Comparison of ENCODE assay signal across 10 mouse cellular contexts in genomic region chr11:57983480-57984342, GRCm38 (mm10). TPM values are rescaled to one million over a fixed set of nuclear protein-coding genes. Genes with fewer than 3 reads are reported as not detected.
DNase-seq lines count a peak whose midpoint lies in the region; ATAC-seq and TF ChIP-seq lines count a peak whose summit lies in the region.
"Had no signal": no experiment of that assay in that cellular context is flagged by ENCODE, and none has a peak within 500 bp of the region (broad histone marks: within the 10 kb centered on the region; RNA-seq: fewer than 3 reads in every experiment).

No protein-coding gene starts in this region.

- no peak; the same call in 1 of the 2 replicates for TF ChIP-seq RAD21 in MEL (IDR thresholded peaks at IDR 0.05; ENCODE audit: low read depth, low read length)

- peaks cover 0 to 9% of the 10 kb centered on the region in 2 experiments; a peak in 2 of 4 replicates for H3K36me3 ChIP-seq in MEL (ENCODE audit: control insufficient read depth in 1 of 2, insufficient read depth in 2 of 2, low read length in 2 of 2)
- no peaks in the 10 kb centered on the region for H3K36me3 ChIP-seq in embryonic facial prominence, embryonic 13.5 days
- no peaks in the 10 kb centered on the region for H3K36me3 ChIP-seq in kidney, embryonic 14.5 days (ENCODE audit: control insufficient read depth, insufficient read depth, low read length)
- H3K36me3 ChIP-seq in lung, embryonic 16.5 days (ENCODE audit: control insufficient read depth, insufficient read depth, low read length), result no peaks in the 10 kb centered on the region
- H3K36me3 ChIP-seq in forebrain, embryonic 10.5 days (replicated peaks), result no peaks in the 10 kb centered on the region
- H3K36me3 ChIP-seq in forebrain, embryonic 16.5 days (ENCODE audit: control insufficient read depth, insufficient read depth), result no peaks in the 10 kb centered on the region
- H3K36me3 ChIP-seq: neural tube, embryonic 12.5 days had no signal

- peak in 1 of 2 experiments; percentile 67; a peak in 3 of 4 replicates for TF ChIP-seq EP300 in MEL (IDR thresholded peaks at IDR 0.05; ENCODE audit: low read depth in 1 of 2, low read length in 2 of 2)

- WGBS in embryonic facial prominence, embryonic 13.5 days, result 50% methylated on average over 16 of the region's 16 CpGs
- WGBS in kidney, embryonic 14.5 days, result 28% methylated on average over 16 of the region's 16 CpGs
- 17% methylated on average over 16 of the region's 16 CpGs for WGBS in lung, embryonic 16.5 days
- 60% methylated on average over 16 of the region's 16 CpGs for WGBS in forebrain, embryonic 10.5 days
- 46% methylated on average over 16 of the region's 16 CpGs for WGBS in forebrain, embryonic 16.5 days

- peak overlapping the region; percentile 100 for H3K27ac ChIP-seq in MEL (ENCODE audit: control insufficient read depth, low read depth, low read length)
- peak overlapping the region; percentile 23; the same call in 1 of the 2 replicates for H3K27ac ChIP-seq in embryonic facial prominence, embryonic 13.5 days
- peak overlapping the region; percentile 59; the same call in 1 of the 2 replicates for H3K27ac ChIP-seq in kidney, embryonic 14.5 days (ENCODE audit: low read depth, low read length)
- H3K27ac ChIP-seq in lung, embryonic 16.5 days (ENCODE audit: low read length), result peak overlapping the region; percentile 69
- H3K27ac ChIP-seq in forebrain, embryonic 10.5 days, result no peak overlapping the region
- H3K27ac ChIP-seq in forebrain, embryonic 16.5 days (ENCODE audit: low read length), result no peak overlapping the region
- no peak overlapping the region for H3K27ac ChIP-seq in layer of hippocampus, adult 2 months
- H3K27ac ChIP-seq: neural tube, embryonic 12.5 days had no signal

- ATAC-seq in embryonic facial prominence, embryonic 13.5 days (ENCODE audit: insufficient number of reproducible peaks, insufficient read depth, low FRiP score, low TSS enrichment, low read depth), result no peak
- ATAC-seq in kidney, embryonic 14.5 days (ENCODE audit: low FRiP score, low TSS enrichment), result peak; percentile 71
- peak; percentile 84 for ATAC-seq in lung, embryonic 16.5 days (ENCODE audit: low read depth)
- ATAC-seq in forebrain, embryonic 16.5 days, result no peak

- no peak for TF ChIP-seq CTCF in MEL (IDR thresholded peaks at IDR 0.05 in 2 of 3, conservative IDR thresholded peaks at IDR 0.05 in 1 of 3; ENCODE audit: control insufficient read depth in 1 of 3, insufficient read depth in 1 of 3, low read depth in 2 of 3, low read length in 3 of 3, poor library complexity in 1 of 3, severe bottlenecking in 1 of 3)
- TF ChIP-seq CTCF in layer of hippocampus, adult 2 months (conservative IDR thresholded peaks at IDR 0.05), result no peak

- peaks cover 2 to 6% of the 10 kb centered on the region in 2 experiments; a peak in 3 of 4 replicates for H3K27me3 ChIP-seq in MEL (ENCODE audit: control insufficient read depth in 1 of 2, insufficient read depth in 2 of 2, low read length in 2 of 2)
- no peaks in the 10 kb centered on the region for H3K27me3 ChIP-seq in embryonic facial prominence, embryonic 13.5 days
- H3K27me3 ChIP-seq in kidney, embryonic 14.5 days (ENCODE audit: control insufficient read depth, insufficient read depth, low read length), result no peaks in the 10 kb centered on the region
- H3K27me3 ChIP-seq in lung, embryonic 16.5 days (ENCODE audit: control insufficient read depth, insufficient read depth, low read depth, low read length), result no peaks in the 10 kb centered on the region
- no peaks in the 10 kb centered on the region for H3K27me3 ChIP-seq in forebrain, embryonic 10.5 days (ENCODE audit: poor library complexity, severe bottlenecking)
- no peaks in the 10 kb centered on the region for H3K27me3 ChIP-seq in forebrain, embryonic 16.5 days (replicated peaks; ENCODE audit: control insufficient read depth, insufficient read depth, low read length)
- H3K27me3 ChIP-seq: neural tube, embryonic 12.5 days had no signal

- H3K9me3 ChIP-seq in MEL (replicated peaks; ENCODE audit: insufficient read depth, low read length), result no peaks in the 10 kb centered on the region
- H3K9me3 ChIP-seq in embryonic facial prominence, embryonic 13.5 days, result no peaks in the 10 kb centered on the region
- no peaks in the 10 kb centered on the region; the same call in 1 of the 2 replicates for H3K9me3 ChIP-seq in kidney, embryonic 14.5 days (ENCODE audit: control insufficient read depth, low read length)
- no peaks in the 10 kb centered on the region for H3K9me3 ChIP-seq in lung, embryonic 16.5 days (ENCODE audit: control insufficient read depth, low read length)
- H3K9me3 ChIP-seq in forebrain, embryonic 10.5 days, result no peaks in the 10 kb centered on the region
- no peaks in the 10 kb centered on the region for H3K9me3 ChIP-seq in forebrain, embryonic 16.5 days (ENCODE audit: control insufficient read depth, low read length)
- H3K9me3 ChIP-seq: neural tube, embryonic 12.5 days had no signal

- peaks cover 8 to 11% of the 10 kb centered on the region in 2 experiments for H3K4me1 ChIP-seq in MEL (ENCODE audit: control insufficient read depth in 1 of 2, insufficient read depth in 2 of 2, low read length in 2 of 2)
- H3K4me1 ChIP-seq in embryonic facial prominence, embryonic 13.5 days, result peaks cover 8% of the 10 kb centered on the region; the same call in 1 of the 2 replicates
- peaks cover 6% of the 10 kb centered on the region; the same call in 1 of the 2 replicates for H3K4me1 ChIP-seq in kidney, embryonic 14.5 days (ENCODE audit: control insufficient read depth, insufficient read depth, low read length)
- H3K4me1 ChIP-seq in lung, embryonic 16.5 days (replicated peaks; ENCODE audit: control insufficient read depth, insufficient read depth, low read length), result peaks cover 15% of the 10 kb centered on the region
- peaks cover 14% of the 10 kb centered on the region for H3K4me1 ChIP-seq in forebrain, embryonic 10.5 days
- no peaks in the 10 kb centered on the region for H3K4me1 ChIP-seq in forebrain, embryonic 16.5 days (replicated peaks; ENCODE audit: control insufficient read depth, insufficient read depth, low read length)
- H3K4me1 ChIP-seq: neural tube, embryonic 12.5 days had no signal

- no peaks in the 10 kb centered on the region for H3K79me2 ChIP-seq in MEL (ENCODE audit: control insufficient read depth, insufficient read depth, low read length, poor library complexity)

- no peak overlapping the region for H3K4me2 ChIP-seq in embryonic facial prominence, embryonic 13.5 days
- no peak overlapping the region for H3K4me2 ChIP-seq in kidney, embryonic 14.5 days (replicated peaks; ENCODE audit: low read depth, low read length)
- H3K4me2 ChIP-seq in lung, embryonic 16.5 days (ENCODE audit: low read depth, low read length), result no peak overlapping the region
- H3K4me2 ChIP-seq in forebrain, embryonic 16.5 days (ENCODE audit: low read length), result no peak overlapping the region
- H3K4me2 ChIP-seq: neural tube, embryonic 12.5 days had no signal

- peak; percentile 98 for DNase-seq in MEL (ENCODE audit: low read depth, low spot score)
- no peak for DNase-seq in forebrain, embryonic 10.5 days (ENCODE audit: extremely low spot score, low spot score)
- DNase-seq in gastrocnemius, adult 18-20 months (ENCODE audit: low spot score), result no peak
- no peak for DNase-seq in layer of hippocampus, adult 2 months (ENCODE audit: low spot score in 2 of 2)
- DNase-seq: layer of hippocampus, adult 9-11 months had no signal

- 0 out of 4 replicates have a peak, but pooled peaks of 1 of the 2 experiments have one; percentile 30 for TF ChIP-seq POLR2A in MEL (IDR thresholded peaks at IDR 0.05; ENCODE audit: control insufficient read depth in 1 of 2, insufficient read depth in 1 of 2, low read depth in 1 of 2, low read length in 2 of 2, poor library complexity in 1 of 2)

- peak overlapping the region; percentile 62 for H3K9ac ChIP-seq in MEL (ENCODE audit: control insufficient read depth, low read depth, low read length, poor library complexity, severe bottlenecking)
- H3K9ac ChIP-seq in embryonic facial prominence, embryonic 13.5 days, result no peak overlapping the region
- H3K9ac ChIP-seq in kidney, embryonic 14.5 days (ENCODE audit: low read depth, low read length), result no peak overlapping the region
- H3K9ac ChIP-seq in lung, embryonic 16.5 days (ENCODE audit: low read length), result no peak overlapping the region
- H3K9ac ChIP-seq in forebrain, embryonic 16.5 days (replicated peaks; ENCODE audit: low read depth, low read length), result no peak overlapping the region
- H3K9ac ChIP-seq: neural tube, embryonic 12.5 days had no signal

- H3K4me3 ChIP-seq in MEL (ENCODE audit: control insufficient read depth in 1 of 2, insufficient read depth in 1 of 2, low read depth in 2 of 2, low read length in 2 of 2), result peak overlapping the region; percentile 31 to 51
- no peak overlapping the region for H3K4me3 ChIP-seq in embryonic facial prominence, embryonic 13.5 days
- H3K4me3 ChIP-seq in kidney, embryonic 14.5 days (ENCODE audit: low read length), result no peak overlapping the region
- no peak overlapping the region for H3K4me3 ChIP-seq in lung, embryonic 16.5 days (ENCODE audit: low read length)
- no peak overlapping the region for H3K4me3 ChIP-seq in forebrain, embryonic 10.5 days
- H3K4me3 ChIP-seq in forebrain, embryonic 16.5 days (replicated peaks; ENCODE audit: low read length), result no peak overlapping the region
- H3K4me3 ChIP-seq in layer of hippocampus, adult 2 months, result no peak overlapping the region
- H3K4me3 ChIP-seq: neural tube, embryonic 12.5 days had no signal

TF ChIP-seq in MEL, 35 proteins besides CTCF, POLR2A, EP300 and RAD21 (continues in another document):
- TF ChIP-seq RCOR1 (IDR thresholded peaks at IDR 0.05; ENCODE audit: low read depth, low read length), result peak; percentile 94
- no peak for TF ChIP-seq GABPA (IDR thresholded peaks at IDR 0.05; ENCODE audit: low read depth, low read length)
- TF ChIP-seq MEF2A (IDR thresholded peaks at IDR 0.05; ENCODE audit: extremely low read depth, insufficient replicate concordance, low read depth, low read length, poor library complexity, severe bottlenecking), result no peak
- TF ChIP-seq E2F4 (IDR thresholded peaks at IDR 0.05; ENCODE audit: borderline replicate concordance, low read depth, low read length), result no peak
- no peak for TF ChIP-seq MAFK (IDR thresholded peaks at IDR 0.05; ENCODE audit: borderline replicate concordance, low read depth, low read length)

RNA-seq across cellular contexts. Expression of gene Larp1, which starts 25.2 kb away (rescaled TPM):
- total RNA-seq in MEL (2012; rRNA removed), result 73.9 and 88.3 TPM in 2 replicates
- polyA plus RNA-seq in MEL (2012; ENCODE audit: insufficient read depth in 1 of 2, insufficient read length in 2 of 2, low read depth in 1 of 2, low replicate concordance in 2 of 2, missing spikeins in 1 of 2), result 1,000 to 10,000 TPM in 1 of 2 experiments, 100 to 1,000 TPM in 1; 201 to 2,325 TPM
- 18.6 and 18.9 TPM in 2 replicates for polyA plus RNA-seq in embryonic facial prominence, embryonic 13.5 days (2015; fragmentation: Nextera tagmentation; extraction: Ambion mirVana)
- polyA plus RNA-seq in kidney, embryonic 14.5 days (2014; fragmentation: Nextera tagmentation; extraction: Ambion mirVana), result 21.5 and 25.0 TPM in 2 replicates
- 15.3 and 16.3 TPM in 2 replicates for polyA plus RNA-seq in lung, embryonic 16.5 days (2015; fragmentation: Nextera tagmentation; extraction: Ambion mirVana)
- polyA plus RNA-seq in forebrain, embryonic 10.5 days (2016; fragmentation: Nextera tagmentation; extraction: Ambion mirVana), result 17.3 and 18.6 TPM in 2 replicates
- 10 to 100 TPM; 97.6 to 98.8 TPM for total RNA-seq in gastrocnemius, adult 18-20 months (2021)
- polyA plus RNA-seq in forebrain, embryonic 16.5 days (2015; fragmentation: Nextera tagmentation; extraction: Ambion mirVana), result 17.5 and 18.5 TPM in 2 replicates
- total RNA-seq in layer of hippocampus, adult 2 months (2021), result 10 to 100 TPM; 91.1 to 92.8 TPM

Comparison
In these comparisons a context has a peak if more than half of its experiments do, and no peak if none do; other contexts are left out.
1. H3K27ac ChIP-seq: peak in MEL (single experiment), embryonic facial prominence, embryonic 13.5 days (single experiment), kidney, embryonic 14.5 days (single experiment) and lung, embryonic 16.5 days (single experiment); none in forebrain, embryonic 10.5 days (single experiment), forebrain, embryonic 16.5 days (single experiment) and layer of hippocampus, adult 2 months (single experiment).
2. H3K4me3 ChIP-seq: peak in MEL (2 of 2); none in embryonic facial prominence, embryonic 13.5 days (single experiment), kidney, embryonic 14.5 days (single experiment), lung, embryonic 16.5 days (single experiment), forebrain, embryonic 10.5 days (single experiment), forebrain, embryonic 16.5 days (single experiment) and layer of hippocampus, adult 2 months (single experiment).
3. ATAC-seq: peak in kidney, embryonic 14.5 days (single experiment) and lung, embryonic 16.5 days (single experiment); none in embryonic facial prominence, embryonic 13.5 days (single experiment) and forebrain, embryonic 16.5 days (single experiment).